Mouse (Mus musculus) embryonic facial prominence, embryonic 15.5 days (tissue): ENCODE data around the gene Ccdc78. TPM values are rescaled to one million over a fixed set of nuclear protein-coding genes. Genes with fewer than 3 reads are reported as not detected.

ENCODE experiments used
- ATAC-seq: fragments of 200-750 bp; cut with Nextera tagmentation; 2 replicates; pipeline ENCODE4 v1.8.0; 2017; ENCODE audit warnings: low read depth, moderate TSS enrichment; ENCODE audit not compliant: insufficient number of reproducible peaks, low FRiP score, low TSS enrichment
- H3K27ac ChIP-seq: fragments of 300-500 bp; sonication (generic); replicated peaks from 2 replicates; pipeline ENCODE4 v1.5.1; 2015; ENCODE audit warnings: mild to moderate bottlenecking, inconsistent platforms
- H3K27me3 ChIP-seq: fragments of 300-500 bp; sonication (generic); 2 replicates; pipeline ENCODE4 v1.6.1; 2015; ENCODE audit warnings: inconsistent platforms
- H3K36me3 ChIP-seq: fragments of 300-500 bp; sonication (generic); 2 replicates; pipeline ENCODE4 v1.6.1; 2015; ENCODE audit warnings: mild to moderate bottlenecking, inconsistent platforms
- H3K4me1 ChIP-seq: fragments of 300-500 bp; sonication (generic); 2 replicates; pipeline ENCODE4 v1.6.1; 2015; ENCODE audit warnings: inconsistent platforms
- H3K4me2 ChIP-seq: fragments of 300-500 bp; sonication (generic); replicated peaks from 2 replicates; pipeline ENCODE4 v1.6.1; 2015; ENCODE audit warnings: mild to moderate bottlenecking, inconsistent platforms
- H3K4me3 ChIP-seq: fragments of 300-500 bp; sonication (generic); replicated peaks from 2 replicates; pipeline ENCODE4 v1.5.1; 2015; ENCODE audit warnings: mild to moderate bottlenecking, inconsistent platforms
- H3K9ac ChIP-seq: fragments of 300-500 bp; sonication (generic); 2 replicates; pipeline ENCODE4 v1.6.1; 2015; ENCODE audit warnings: inconsistent platforms
- H3K9me3 ChIP-seq: fragments of 300-500 bp; sonication (generic); replicated peaks from 2 replicates; pipeline ENCODE4 v1.6.1; 2016; ENCODE audit warnings: inconsistent platforms
- WGBS: fragments of 180-500 bp; shearing (Covaris S2); methylation state at CpG from one replicate; pipeline ENCODE4 v1.1.7; 2015; 5-methylcytosine and 5-hydroxymethylcytosine counted together
- polyA plus RNA-seq: library from polyadenylated mRNA; unstranded; fragments of >200 nt; fragmentation: Nextera tagmentation; extraction: Ambion mirVana; gene quantifications from 2 replicates; pipeline ENCODE4 v1.2.1, GENCODE M21; 2015

Gene Ccdc78
- polyA plus RNA-seq, 1 experiment from 2014 or later = 4.8 TPM

DNA sequence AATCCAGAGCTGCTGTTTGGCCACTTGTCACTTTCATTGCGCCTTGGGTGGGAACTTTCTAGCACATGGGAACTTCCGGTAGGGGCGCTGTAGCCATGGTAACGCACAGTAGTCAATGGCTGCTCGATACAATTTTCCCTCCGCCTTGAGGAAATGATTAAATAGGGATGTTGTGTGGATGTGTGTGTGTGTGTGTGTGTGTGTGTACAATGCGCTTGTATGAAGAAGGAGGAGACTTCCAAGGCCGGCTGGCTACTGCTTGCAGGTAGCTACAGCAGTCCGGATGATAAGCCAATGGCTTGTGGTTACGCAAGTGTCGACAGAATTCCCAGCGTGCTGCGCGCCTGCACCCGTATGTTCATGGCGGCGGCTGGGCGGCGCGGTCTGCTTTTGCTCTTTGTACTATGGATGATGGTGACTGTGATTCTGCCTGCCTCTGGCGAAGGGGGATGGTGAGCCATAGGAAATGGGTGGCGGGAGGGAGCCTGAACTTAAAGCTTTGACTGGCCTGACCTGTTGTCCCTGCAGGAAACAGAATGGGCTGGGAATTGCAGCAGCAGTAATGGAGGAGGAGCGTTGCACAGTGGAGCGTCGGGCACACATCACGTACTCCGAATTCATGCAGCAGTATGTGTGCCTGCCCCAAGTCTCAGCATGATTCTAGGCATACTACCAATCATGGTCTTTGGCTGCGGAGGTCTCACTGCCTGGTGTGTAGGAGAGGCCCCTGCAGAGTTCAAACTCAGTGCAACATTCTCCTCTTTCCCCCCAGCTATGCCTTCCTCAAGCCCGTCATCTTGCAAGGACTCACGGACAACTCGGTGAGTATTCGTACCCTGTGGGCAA lies 42.6 kb downstream of the Ccdc78 start, which contains the start of gene Jmjd8:
Gene Jmjd8, plus strand, starts transcription at position 156 of the 846 bp plus-strand sequence.
- no peaks in the 10 kb centered on the region for H3K9me3 ChIP-seq
- peak within 1 kb of the TSS; percentile 94 for H3K27ac ChIP-seq
- peak within 1 kb of the TSS; percentile 73 for H3K4me2 ChIP-seq
- peaks cover 45% of the 10 kb centered on the region for H3K36me3 ChIP-seq
- H3K9ac ChIP-seq = peak within 1 kb of the TSS; percentile 54
- H3K4me1 ChIP-seq = peaks cover 71% of the 10 kb centered on the region
- under 1% methylated on average over 32 of the region's 32 CpGs for WGBS
- no peaks in the 10 kb centered on the region for H3K27me3 ChIP-seq
- peak within 1 kb of the TSS; percentile 54 for H3K4me3 ChIP-seq
- no peak for ATAC-seq

DNA sequence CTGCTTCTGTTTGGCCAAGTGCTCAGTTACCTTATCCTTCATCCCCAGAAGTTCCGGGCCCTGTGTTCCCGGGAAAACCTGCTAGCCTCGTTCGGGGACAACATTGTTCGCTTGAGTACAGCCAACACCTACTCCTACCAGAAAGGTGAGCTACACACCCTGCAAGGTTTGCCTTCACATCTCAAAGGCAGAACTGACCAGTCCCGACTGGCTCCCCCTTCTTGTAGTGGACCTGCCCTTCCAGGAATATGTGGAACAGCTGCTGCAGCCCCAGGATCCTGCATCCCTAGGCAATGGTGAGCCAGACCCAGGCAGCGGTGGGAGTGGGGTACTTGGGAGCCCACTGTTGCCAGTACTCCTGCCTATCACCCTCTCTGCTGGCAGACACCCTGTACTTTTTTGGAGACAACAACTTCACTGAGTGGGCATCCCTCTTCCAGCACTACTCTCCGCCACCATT lies 43.2 kb downstream of the Ccdc78 start:
- Histone ChIP-seq H3K27ac (peak overlapping the region; percentile 94), H3K36me3 (peaks cover 45% of the 10 kb centered on the region), H3K4me1 (peaks cover 71% of the 10 kb centered on the region), H3K9me3 (no peaks in the 10 kb centered on the region), H3K9ac (peak overlapping the region; percentile 54), H3K27me3 (no peaks in the 10 kb centered on the region), H3K4me2 (peak overlapping the region; percentile 73), H3K4me3 (peak overlapping the region; percentile 54)
- no peak for ATAC-seq
- WGBS = 36% methylated on average over 8 of the region's 8 CpGs

DNA sequence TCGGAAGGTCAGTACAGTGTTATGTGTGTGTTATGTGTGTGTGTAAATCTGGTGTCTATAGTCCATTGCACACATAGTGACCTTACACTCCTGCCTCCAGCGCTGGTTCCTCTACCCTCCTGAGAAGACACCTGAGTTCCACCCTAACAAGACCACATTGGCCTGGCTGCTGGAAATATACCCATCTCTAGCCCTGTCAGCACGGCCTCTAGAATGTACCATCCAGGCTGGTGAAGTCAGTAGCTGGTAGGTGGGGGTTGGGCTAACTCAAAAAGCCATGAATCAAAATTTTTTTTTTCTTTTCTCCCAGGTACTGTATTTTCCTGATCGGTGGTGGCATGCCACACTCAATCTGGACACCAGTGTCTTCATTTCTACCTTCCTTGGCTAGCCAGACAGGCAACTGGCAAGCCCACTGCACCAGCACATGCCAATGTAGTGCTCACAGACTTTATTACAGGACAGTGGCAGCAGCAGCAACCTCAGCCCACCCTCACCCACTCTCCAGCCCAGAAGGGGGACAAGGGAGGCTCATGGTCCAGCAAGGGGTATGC lies 43.9 kb downstream of the Ccdc78 start:
- Histone ChIP-seq H3K27me3 (no peaks in the 10 kb centered on the region), H3K4me1 (peaks cover 71% of the 10 kb centered on the region), H3K9me3 (no peaks in the 10 kb centered on the region), H3K9ac (no peak overlapping the region), H3K4me2 (peak overlapping the region; percentile 73), H3K36me3 (peaks cover 47% of the 10 kb centered on the region), H3K4me3 (peak overlapping the region; percentile 54), H3K27ac (no peak overlapping the region)
- no peak for ATAC-seq
- 86% methylated on average over 4 of the region's 4 CpGs for WGBS

DNA sequence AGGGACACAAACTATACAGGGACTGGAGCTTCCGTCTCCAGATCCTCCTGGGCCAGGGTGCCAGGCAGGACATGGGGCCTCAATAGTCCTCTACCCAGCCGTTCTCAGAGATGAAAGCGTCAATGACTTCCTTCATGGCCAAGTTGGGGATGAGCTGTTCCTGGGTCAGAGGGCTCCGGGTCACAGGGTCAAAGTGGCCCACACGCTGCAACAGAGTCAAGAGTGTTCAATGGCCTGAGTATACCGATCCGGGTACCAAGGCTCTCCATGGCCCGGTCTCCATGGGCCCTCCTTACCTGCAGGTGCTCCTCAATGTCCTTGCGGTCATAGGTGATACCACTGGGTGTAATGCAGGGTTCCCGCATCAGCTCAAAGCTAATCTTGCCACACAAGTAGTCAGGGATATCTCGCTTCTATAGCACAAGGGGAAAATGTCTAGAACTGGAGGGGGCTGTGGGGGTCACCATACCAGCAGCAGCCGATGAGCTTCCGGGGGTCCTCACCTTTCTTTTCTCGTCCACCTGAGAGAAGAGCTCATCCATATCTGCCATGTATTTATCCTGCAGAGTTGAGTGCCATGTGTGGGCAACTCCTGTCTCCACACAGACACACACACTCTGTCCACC lies 44.5 kb downstream of the Ccdc78 start:
- H3K4me1 ChIP-seq = peaks cover 71% of the 10 kb centered on the region
- peak overlapping the region; percentile 86 for H3K4me3 ChIP-seq
- WGBS = 81% methylated on average over 14 of the region's 14 CpGs
- no peaks in the 10 kb centered on the region for H3K27me3 ChIP-seq
- H3K27ac ChIP-seq = no peak overlapping the region
- no peak overlapping the region for H3K9ac ChIP-seq
- no peaks in the 10 kb centered on the region for H3K9me3 ChIP-seq
- peak overlapping the region; percentile 93 for H3K4me2 ChIP-seq
- ATAC-seq = no peak
- peaks cover 46% of the 10 kb centered on the region for H3K36me3 ChIP-seq

DNA sequence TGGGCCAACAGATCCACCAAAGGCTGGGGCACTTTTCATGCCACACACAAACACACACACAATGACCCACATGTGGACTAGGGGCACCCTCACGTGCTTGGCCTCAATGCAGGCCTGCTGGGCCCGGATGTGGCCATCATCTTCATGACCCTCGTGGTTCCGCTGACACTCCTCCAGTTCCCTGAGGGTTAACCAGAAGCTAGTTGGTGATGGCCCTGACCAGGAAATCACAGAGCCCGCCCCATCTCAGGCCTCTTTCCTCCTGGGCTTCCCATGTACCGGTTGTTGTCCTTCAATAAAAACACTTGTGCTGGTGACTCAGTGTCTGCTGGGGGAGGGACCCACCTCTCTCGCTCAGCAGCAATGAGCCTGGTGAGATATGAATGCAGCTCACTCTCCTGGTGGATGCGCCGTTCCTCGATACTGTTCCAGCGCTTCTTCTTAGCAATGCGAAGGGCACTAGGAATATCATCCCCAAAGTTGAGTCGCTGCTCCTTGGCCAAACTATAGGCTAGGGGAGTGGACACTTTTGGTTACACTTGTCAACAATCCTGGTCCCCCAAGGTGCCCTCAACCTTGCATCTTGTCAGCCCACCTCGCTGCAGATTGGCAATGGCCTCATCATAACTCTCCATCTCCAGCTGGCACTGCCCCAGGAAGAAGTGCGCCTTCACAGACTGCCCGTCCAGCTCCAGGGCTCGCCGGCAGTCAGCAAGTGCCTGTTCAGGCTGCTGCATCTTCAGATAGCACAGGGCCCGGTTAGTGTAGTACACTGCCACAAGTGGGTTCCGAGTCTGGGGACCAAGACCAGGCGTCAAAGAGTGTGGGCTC lies 45.3 kb downstream of the Ccdc78 start:
- peak overlapping the region; percentile 86 for H3K4me3 ChIP-seq
- no peak for ATAC-seq
- H3K36me3 ChIP-seq = peaks cover 39% of the 10 kb centered on the region
- H3K9me3 ChIP-seq = no peaks in the 10 kb centered on the region
- peaks cover 78% of the 10 kb centered on the region for H3K4me1 ChIP-seq
- H3K4me2 ChIP-seq = peak overlapping the region; percentile 93
- 53% methylated on average over 21 of the region's 21 CpGs for WGBS
- peak overlapping the region; percentile 87 for H3K9ac ChIP-seq
- H3K27ac ChIP-seq = peak overlapping the region; percentile 97
- no peaks in the 10 kb centered on the region for H3K27me3 ChIP-seq

DNA sequence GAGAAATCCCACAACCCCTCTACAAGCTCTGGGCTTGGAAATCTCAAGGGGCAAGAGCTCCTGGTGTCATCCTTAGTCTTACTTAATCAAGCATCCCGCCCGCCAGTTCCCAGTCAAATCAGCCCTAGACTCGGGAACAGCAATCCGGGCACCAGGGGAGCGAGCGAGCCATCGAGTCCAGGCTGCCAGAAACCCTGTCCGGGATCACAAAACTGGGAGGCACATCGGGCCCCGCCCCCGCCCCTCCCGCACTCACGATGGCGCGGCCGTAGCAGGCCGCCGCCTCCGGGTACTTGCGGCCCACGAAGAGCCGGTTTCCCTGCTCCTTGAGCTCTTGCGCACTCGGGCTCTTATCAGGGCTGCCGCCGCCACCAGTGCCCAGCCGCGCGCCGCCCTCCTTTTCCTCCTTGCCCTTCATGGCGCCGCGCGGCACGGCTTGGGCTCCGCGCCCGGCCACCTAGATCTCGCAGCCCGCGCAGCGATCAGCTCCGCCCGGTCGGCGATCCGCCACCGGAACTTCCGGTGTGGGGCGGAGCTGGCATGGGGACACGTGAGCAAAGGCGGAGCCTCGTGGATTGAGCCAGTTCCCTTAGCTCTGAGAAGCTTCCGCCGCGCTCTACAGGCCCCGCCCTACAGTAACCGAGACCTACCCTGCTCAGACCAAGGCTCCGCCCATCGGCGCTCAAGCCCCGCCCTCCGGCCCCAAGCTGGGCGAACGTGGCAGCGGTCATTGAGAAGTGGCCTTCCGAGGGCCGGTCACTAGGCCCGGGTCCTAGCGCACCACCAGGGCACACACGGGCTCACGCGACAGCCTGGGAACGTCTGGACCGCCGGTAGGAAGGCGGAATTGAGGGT lies 46.3 kb downstream of the Ccdc78 start:
- under 1% methylated on average over 77 of the region's 77 CpGs for WGBS
- Histone ChIP-seq H3K36me3 (peaks cover 30% of the 10 kb centered on the region), H3K4me1 (peaks cover 84% of the 10 kb centered on the region)

DNA sequence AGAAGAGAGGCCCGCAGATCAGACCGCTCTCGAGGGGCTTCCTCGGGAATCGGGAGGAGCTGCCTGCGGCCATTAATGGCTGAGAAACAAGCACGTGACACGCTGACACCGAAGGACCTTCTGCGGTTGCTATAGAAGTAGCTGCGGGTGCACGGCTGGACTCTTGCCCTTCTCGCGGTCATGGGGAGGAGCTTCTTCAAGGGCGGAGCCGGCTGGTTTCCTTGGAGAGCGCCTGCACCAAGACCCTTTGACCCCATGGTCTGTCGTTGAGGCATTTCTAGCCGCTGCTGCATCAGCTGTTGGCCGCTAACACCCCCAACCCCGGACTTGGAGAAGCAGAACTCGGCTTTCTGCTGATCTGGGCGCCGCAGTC lies 46.9 kb downstream of the Ccdc78 start, which contains the start of gene Stub1:
Gene Stub1, minus strand, starts transcription at position 114 of the 373 bp plus-strand sequence.
- under 1% methylated on average over 24 of the region's 24 CpGs for WGBS
- Histone ChIP-seq H3K4me1 (peaks cover 79% of the 10 kb centered on the region), H3K9me3 (no peaks in the 10 kb centered on the region), H3K27ac (peak within 1 kb of the TSS; percentile 97), H3K4me3 (peak within 1 kb of the TSS; percentile 86), H3K27me3 (no peaks in the 10 kb centered on the region), H3K9ac (peak within 1 kb of the TSS; percentile 87), H3K36me3 (peaks cover 35% of the 10 kb centered on the region), H3K4me2 (peak within 1 kb of the TSS; percentile 93)
- peak; percentile 46 for ATAC-seq

More for the DNA sequence above, 46.3 kb downstream of the Ccdc78 start:
- H3K27ac ChIP-seq = peak overlapping the region; percentile 97
- peak overlapping the region; percentile 93 for H3K4me2 ChIP-seq
- H3K9me3 ChIP-seq = no peaks in the 10 kb centered on the region
- ATAC-seq = peak; percentile 94
- H3K4me3 ChIP-seq = peak overlapping the region; percentile 86
- H3K27me3 ChIP-seq = no peaks in the 10 kb centered on the region
- peak overlapping the region; percentile 87 for H3K9ac ChIP-seq

DNA sequence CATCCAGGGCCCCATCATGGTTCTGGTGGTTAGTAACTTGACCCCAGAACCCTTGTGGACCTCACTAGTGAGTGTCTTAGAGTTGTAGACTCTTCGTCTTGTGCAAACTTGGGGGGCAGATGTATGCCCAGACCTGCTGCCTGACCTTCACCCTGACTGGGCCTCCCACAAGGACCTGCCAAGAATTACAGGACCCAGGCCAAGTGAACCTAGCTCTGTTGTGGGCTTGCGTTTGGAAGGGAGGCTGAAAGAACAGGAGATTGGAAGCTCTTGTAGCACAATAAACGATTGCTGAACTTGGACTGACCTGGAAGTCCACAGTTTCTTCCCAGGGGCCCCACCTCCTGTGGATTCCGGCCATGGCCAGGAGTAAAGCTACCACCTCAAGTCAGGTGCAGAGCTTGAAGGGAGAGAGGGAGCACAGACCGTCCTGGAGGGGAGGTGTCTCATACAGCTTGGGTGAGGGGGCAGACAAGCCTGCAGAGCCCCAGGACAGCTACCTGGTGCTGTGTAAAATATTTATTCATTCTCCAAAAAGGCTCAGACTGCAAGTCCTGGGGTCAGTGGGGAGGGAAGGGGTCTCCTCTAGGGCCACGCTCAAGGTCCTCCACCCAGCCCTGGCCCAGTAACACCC lies 47.7 kb downstream of the Ccdc78 start:
- Histone ChIP-seq H3K27me3 (no peaks in the 10 kb centered on the region), H3K36me3 (peaks cover 41% of the 10 kb centered on the region), H3K9ac (peak overlapping the region; percentile 83), H3K4me1 (peaks cover 72% of the 10 kb centered on the region), H3K4me3 (peak overlapping the region; percentile 86), H3K9me3 (no peaks in the 10 kb centered on the region), H3K27ac (peak overlapping the region; percentile 97), H3K4me2 (peak overlapping the region; percentile 93)
- WGBS = 36% methylated on average over 6 of the region's 6 CpGs
- ATAC-seq = no peak

DNA sequence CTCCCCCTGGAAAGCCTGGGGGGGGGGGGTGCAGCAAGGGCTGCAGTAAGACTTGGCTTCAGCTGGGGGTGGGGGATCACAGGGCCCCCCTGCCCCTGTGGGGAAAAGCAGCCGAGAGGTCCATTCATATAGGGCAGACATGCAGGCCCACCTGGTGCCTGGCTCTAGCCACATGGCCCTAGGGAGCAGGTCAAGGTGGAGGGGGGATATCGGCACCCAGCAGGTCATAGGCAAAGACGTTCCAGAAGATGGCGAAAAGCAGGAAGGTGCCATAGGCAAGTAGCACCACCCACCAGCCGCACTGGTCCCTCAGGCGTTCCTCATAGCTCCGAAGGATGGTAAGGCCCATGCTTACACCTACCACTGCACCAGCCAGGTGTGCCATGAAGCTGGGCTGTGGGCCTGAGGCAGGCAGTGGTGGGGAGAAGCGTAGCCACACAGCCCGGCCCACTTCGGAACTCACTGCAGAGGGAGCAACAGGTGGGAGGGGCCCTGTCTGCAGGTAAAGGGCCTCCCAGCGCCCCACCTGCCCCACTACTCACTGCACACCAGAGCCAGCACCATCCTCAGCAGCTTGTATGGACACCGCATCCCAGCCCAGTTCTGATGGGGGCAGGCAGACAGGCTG lies 48.3 kb downstream of the Ccdc78 start:
- Histone ChIP-seq H3K4me3 (peak overlapping the region; percentile 86), H3K4me1 (peaks cover 66% of the 10 kb centered on the region), H3K9me3 (no peaks in the 10 kb centered on the region), H3K27me3 (no peaks in the 10 kb centered on the region), H3K36me3 (peaks cover 45% of the 10 kb centered on the region), H3K4me2 (peak overlapping the region; percentile 93), H3K27ac (peak overlapping the region; percentile 97; the same call in 1 of the 2 replicates), H3K9ac (peak overlapping the region; percentile 83; the same call in 1 of the 2 replicates)
- WGBS = 77% methylated on average over 12 of the region's 12 CpGs
- ATAC-seq = no peak
